Mouse (Mus musculus) cerebellum, adult 2 months (tissue): Measurements from ENCODE around the gene Tcap.

Experiments
- CTCF ChIP-seq: fragments of 200-500 bp; IDR thresholded peaks from 2 replicates; pipeline ENCODE4 v1.5.1; 2011; ENCODE audit warnings: low read depth, mild to moderate bottlenecking, control low read depth, low read length, moderate library complexity, borderline replicate concordance; ENCODE audit not compliant: insufficient read depth
- POLR2A ChIP-seq: fragments of 200-500 bp; IDR thresholded peaks from 2 replicates; pipeline ENCODE4 v1.6.1; 2011; ENCODE audit warnings: low read length, control low read depth, borderline replicate concordance; ENCODE audit not compliant: insufficient read depth

DNA sequence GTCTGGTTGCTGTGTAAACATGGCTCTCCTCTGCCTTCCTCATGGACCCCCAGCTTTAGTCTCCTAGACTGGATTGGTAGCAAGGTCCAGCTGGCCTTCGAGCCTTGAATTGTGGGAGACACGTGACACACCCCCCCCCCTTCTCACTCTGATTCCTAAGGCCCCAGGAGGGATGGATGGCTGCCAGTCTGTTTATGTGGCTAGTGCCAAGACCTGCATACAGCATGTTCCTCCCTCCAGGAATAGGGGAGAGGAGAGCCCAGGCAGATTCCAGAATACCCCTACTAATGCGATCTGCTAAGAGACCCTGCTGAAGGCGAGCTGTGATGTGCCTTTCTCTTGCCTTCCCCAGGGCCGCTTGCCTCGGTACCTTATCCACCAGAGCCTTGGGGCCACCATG is 3.5 kb upstream of the Tcap start:
- no peak for TF ChIP-seq CTCF
- TF ChIP-seq POLR2A = no peak
